Mouse (Mus musculus): ENCODE results near the gene Tnrc6c.
"Not testable (repeated sequence)": the region's sequence is repeated elsewhere in the genome, so short reads cannot be mapped to it uniquely, and the experiment has no call there.

The Tnrc6c gene

DNA sequence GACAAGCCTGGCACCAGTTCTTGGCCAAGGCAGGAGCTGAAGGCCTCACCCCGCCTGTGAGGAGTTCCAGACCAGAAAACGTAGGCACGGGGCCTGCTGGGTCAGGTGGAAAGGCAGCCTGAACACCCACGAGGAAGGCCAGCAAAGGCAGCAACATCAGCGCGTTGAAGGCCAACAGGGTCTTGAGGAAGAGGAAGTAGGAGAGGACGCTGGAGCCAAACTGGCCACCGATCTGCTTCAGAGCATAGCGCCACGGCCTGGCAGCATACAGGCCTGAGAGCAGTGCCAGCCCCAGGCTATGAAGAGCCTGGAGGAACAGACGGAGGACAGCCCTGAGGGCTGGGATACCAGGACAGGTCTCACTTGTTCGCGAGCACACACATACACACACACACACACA is 121.5 kb downstream of the Tnrc6c start:
- peak; percentile 51 to 56 for DNase-seq

DNA sequence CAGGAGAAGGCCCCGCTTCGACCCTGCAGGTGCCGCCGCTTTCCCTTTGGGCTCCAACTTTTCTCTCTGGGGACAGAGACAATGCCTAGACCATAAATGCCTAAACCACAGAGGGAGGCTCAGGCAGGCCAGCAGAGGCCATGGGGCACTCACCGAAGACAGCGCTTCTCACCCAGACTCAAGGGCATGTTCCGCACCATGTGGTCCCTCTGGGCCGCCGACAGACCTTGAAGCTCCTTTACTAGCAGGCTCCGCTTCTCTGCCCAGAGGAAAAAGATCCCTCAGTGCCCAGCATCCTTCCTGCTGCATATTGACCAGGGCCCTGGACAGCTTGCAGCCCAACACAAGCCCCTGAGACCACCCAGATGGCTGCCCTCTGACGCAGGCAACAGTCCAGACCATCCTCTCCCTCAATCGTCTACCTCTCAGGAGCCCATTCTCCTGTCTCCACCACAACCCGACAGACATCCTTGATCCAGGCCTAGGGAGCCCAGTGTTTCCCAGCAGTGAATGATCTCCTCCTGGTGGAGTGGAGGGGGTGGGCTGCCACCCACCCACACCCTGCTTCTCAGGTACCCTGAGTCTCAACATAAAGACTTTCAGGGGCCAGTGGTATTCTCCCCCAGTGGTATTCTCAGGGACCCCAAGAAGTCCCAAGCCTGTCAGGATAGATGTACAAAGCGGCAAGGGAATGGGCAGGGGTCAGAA is 122.2 kb downstream of the Tnrc6c start:
- no peak for DNase-seq

DNA sequence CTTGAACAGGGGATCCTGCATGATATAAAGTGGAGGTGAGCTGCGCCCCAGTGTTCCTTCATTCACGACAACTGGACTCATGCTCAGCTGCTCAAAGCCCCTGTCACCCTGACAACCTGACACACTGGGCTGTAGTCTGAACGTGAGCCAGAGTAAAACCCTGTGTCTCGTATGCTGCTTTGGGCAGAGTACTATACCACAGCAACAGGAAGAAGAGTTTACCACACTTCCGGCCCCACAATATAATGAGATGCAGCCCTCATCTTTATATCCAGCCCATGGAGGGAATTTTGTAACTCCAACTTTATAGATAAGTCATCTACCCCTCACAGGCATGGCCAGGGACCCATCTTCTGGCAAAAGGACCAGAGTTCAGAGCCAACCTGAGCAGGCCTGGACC is 123.0 kb downstream of the Tnrc6c start:
- DNase-seq, result no peak

DNA sequence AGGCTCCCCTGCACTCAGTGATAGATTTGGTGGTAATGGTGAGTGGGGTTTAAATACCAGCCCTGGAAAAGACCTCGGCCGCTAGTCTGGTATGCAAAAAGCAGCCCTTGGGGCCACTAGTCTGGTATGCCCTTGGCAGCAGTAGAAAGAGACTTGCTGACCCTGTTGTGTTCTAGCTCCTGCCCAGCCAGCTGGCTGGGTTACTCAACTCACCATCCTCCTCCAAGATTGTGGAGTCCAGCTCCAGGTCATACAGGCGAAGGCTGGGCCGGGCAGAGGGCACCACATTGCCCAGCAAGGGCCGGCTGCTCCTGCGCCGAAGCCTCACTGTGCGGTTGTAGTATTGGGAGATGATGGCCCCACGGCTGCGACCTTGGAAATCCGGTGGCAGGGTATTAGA is 123.9 kb downstream of the Tnrc6c start:
- no peak for DNase-seq

DNA sequence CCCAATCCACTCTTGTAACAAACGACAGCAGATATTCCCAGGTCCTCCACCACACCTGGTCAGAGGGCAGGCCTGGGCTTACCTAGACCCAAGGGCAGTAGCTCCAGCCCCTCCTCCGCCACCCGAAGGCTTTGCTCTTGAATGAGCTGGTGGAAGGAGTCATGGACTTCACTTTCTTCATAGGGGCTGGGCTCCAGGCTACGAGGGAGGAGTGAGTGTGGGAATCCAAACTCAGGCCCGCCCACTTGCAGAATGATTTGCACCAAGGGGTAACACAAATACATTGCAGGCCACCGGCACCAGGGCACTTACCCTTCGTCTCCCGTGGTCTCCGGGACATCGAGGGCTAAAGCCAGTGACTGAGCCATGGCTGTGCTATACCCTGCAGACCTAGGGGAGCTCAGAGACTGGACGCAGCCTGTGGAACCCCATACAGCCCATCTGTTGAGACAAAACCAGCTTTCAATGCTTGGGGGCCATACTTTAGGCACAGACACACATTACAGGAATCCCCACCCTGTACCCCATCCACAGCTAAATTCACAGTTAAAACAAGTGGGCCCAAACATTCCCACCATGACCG is 124.9 kb downstream of the Tnrc6c start:
- no peak for DNase-seq

DNA sequence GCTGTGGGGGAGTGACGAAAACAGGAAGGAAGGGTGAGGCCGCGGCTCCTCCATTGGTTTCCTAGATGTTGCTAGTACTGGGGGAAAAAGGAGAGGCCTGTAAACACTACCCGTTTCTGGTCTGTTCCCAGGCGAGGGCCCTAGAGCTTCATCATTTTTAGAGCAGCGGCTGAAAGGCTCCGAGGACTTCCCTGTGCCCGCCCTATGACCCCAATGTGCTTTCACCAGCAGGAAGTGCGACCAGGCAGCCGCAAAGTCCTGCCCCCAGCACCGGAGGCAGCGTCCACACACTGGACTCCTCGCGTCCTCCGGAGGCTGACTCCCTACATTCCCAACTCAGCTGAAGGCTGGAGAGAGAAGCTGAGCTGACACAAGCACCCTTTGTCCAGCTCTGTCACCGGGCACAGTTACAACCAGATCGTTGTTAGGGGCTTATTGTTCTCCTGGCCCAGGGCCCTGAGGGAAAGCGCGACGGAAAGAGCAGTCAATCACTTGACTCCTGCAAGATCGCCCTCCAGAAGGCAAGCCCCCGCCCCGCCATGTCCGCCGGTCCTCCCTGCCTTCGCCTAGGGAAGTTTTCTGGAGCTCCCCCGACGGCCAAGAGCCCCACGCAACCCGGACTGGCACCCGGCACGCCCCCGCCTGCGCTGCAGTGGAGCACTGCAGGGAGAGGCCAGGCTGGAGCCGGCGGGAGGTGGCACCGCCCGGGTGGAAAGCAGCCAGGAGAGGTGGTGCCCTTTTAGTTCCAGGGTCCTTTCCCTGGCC is 125.5 kb downstream of the Tnrc6c start:
- peak; percentile 55 to 57 for DNase-seq

DNA sequence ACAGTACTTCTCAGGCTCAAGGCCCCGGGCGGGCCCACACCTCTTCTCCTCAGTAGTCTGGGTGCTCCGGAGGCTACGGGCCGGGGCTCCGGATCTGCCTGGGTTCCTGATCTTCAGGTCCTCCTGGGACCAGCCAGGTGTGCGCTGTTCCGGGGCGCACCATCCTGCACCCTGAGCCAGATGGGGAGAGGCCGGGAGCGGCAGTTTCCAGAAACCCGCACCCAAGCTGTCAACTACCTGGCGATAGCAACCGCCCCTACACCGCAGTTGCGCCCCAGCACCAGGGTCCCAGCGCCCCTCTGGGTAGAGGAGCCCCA is 126.1 kb downstream of the Tnrc6c start:
- no peak for DNase-seq

DNA sequence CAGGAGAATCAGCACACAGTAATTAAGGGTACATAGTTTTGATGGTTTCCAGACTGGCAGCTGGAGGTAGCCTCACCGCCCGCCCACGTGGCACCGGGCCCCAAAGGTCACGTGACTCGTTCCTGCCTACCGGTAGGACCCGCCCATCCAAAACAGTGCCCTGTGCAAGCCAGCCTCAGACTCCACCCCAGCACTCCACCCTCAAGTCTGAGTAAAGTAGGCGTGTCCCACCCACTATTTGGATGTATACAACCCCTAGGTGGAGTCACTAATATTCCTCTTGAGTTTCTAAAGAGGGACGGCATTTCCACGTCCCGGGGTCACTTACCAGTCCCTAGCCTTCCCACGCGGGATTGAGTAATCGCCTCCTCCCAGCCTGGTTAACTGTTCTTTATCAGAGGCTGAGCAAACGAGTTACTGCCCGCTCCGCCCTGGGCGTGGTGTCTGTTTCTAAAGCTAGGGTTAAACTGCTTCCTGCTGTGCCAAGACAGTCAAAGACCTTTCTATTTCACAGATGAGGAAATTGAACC is 126.6 kb downstream of the Tnrc6c start:
- peak; percentile 74 to 75 for DNase-seq

DNA sequence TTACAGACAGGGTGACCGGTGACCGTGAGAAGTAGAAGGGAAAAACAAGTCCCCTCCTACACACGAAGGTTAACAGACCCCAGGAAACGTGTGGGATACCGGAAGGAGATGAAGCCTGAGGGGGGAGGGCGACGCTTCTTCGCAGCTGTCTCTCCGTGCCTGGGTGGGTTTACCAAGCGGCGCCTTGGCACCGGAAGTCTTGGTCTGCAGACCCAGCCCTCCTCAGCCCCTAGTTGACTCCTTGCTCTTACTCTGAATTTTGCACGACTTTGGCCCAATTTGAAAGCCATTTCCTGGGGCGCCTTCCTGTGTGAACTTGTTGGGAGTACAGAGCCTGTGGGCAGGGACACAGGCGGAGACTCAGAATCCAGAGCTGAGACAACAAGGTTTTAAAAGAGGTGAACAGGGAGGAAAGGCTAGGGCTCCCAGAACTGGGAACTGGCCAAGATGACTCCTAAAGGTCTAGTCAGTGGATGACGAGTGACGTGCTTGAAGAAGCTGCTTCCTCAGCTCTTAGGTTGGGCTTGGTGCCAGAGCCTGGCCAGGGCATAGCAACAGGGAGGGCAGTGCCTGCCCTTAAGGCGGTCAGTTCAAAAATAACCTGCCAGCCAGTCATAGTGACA is 127.2 kb downstream of the Tnrc6c start:
- peak; percentile 67 to 68 for DNase-seq

DNA sequence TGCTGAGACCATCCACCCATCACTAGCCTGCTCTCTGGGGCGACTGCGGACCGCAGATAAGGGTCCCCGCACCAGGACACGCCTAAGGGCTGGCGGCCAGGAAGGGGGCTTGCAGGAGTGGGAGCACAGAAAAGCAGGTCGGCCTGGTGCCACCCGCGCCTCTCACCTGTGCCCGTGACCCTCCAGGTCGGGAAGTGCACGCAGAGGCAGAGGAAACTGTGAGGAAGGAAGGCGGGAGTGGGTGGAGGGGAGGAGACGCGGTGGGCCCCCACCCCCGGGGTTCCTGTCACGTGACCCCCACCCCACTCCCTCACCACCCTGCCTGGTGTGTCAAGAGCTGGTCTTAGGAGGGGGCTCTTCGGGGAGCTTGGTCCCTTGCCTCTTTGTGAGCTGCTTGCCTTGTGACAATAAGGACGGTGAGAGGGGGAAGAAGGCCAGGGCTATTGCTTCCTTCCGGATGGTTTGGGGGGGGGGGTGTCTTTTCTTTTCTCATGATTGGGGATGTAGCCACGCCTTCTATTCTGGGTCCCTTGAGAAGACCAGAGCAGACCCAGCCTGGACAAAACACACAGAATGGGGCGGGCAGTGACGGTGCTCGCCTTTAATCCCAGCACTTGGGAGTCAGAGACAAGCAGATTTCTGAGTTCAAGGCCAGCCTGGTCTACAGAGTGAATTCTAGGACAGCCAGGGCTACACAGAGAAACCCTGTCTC is 128.1 kb downstream of the Tnrc6c start, which contains the start of the genes Tmc8 and Tmc6:
Gene Tmc8 (plus strand): TSS at position 84 of the 712 bp plus-strand sequence.
Gene Tmc6 (minus strand): TSS at position 206 of the 712 bp plus-strand sequence.
- no peak for DNase-seq

DNA sequence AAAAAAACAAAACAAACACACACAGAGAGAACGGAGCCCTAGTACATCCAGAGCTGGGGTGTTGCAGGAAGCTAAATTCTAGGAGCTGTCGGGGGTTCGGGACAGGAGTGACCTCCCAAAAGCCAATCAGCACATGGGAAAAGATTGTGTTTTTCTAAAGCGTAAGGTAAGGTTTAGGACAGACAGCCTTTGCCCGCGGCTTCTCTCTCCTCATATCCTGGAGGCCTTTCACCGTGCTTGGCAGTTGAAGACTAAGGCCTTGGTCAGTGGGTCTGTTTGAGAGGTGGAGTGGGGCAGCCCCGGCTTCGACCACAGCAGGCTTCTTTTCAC is 128.6 kb downstream of the Tnrc6c start:
- DNase-seq, result no peak

DNA sequence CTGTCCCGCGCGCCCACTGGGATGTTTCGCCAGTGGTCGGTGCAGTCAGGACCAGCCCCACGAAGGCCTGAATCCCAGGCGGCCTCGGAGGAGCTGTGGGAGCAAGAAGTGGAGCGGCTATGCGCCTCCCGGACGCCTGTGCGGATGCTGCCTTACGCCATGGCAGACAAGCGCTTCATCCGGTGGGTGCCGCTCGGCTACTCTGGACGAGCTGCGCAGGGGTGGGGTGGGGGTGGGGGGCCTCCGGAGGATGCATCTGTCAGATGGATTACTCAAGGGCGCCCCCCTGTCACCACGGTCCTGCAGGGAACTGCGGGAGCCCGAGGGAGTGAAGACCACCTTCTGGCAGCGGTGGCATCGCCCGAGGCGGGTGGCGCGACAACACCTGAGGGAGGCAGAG is 129.0 kb downstream of the Tnrc6c start:
- DNase-seq, result peak; percentile 79 to 83

DNA sequence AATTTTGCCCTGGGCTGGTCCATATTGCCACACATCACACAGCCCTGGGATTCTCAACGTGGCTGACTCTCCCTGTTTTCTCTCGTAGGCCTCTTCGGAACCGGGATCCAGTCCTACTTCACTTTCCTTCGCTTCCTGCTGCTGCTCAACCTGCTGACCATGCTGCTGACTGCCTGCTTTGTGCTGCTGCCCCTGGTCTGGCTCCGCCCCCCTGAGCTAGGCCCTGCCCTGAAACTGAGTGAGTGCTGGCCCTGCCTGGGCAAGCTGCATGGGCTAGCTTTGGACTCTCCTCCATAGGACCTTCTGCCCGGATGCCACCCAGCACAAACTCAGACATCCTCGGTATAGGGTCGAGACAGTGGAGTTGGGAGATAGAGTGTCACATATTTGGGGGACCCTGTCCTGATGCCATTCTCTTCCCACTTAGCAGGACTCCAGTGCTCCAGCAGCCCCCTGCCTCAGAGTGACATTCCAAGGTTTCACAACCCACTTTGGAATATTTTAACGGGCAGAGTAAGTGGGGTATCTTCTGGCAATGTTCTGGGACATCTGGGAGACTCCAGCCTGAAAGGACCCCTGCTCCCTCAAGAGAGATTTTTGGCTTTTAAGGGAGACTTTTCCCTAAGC is 129.7 kb downstream of the Tnrc6c start:
- peak in 1 of 2 experiments; percentile 37 for DNase-seq

DNA sequence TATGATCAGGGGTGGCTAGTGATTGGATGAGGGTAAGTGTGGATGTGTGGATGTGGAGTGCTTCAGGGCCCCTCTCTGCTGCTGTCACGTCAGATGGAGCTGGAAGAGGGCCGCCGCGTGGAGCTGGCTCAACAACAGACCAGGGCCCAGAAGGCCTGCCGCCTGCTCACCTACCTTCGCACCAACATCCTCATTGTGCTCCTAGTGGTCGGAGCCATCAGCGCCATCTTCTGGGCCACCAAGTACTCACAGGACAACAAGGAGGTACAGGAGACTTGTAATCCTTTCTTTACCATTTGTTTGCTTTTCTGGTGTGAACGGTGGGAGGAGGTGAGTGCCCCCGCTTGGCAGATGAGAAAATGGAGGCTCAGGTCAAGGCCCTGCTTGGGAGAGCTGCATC is 132.2 kb downstream of the Tnrc6c start:
- DNase-seq, result peak; percentile 79 to 83

DNA sequence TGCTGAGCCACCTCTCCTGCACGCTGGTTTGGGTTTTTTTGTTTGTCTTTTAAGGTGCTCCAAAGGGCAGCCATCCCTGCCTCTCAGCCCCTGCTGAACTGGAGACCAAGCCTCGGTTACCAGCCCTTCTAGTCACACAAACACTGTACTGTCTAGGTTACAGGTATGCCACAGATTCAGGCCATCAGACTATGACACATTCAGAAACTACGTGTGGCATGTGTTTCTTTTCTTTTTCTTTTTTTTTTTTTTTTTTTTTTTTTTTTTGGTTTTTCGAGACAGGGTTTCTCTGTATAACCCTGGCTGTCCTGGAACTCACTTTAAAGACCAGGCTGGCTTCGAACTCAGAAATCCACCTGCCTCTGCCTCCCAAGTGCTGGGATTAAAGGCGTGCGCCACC is 134.4 kb downstream of the Tnrc6c start:
- not testable (repeated sequence) for DNase-seq

DNA sequence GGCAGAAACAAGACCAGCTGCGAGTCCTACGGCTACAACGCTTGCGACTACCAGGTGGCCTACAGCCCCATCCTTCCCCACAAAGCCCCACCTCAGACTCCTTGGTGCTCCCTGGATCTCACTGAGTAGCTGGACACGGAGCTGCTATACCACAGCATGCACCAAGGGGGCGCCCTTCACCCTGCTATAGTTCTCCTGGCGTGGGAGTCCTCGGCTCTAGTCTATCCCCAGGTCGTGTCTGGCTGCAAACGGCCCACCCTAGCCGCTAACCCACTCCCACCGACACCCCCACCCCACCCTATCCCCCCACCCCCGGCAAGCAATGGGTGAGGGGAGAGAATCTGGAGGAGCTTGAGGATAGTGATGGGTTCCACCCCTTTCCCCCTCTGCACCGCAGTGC is 136.2 kb downstream of the Tnrc6c start:
- peak; percentile 77 to 80 for DNase-seq

DNA sequence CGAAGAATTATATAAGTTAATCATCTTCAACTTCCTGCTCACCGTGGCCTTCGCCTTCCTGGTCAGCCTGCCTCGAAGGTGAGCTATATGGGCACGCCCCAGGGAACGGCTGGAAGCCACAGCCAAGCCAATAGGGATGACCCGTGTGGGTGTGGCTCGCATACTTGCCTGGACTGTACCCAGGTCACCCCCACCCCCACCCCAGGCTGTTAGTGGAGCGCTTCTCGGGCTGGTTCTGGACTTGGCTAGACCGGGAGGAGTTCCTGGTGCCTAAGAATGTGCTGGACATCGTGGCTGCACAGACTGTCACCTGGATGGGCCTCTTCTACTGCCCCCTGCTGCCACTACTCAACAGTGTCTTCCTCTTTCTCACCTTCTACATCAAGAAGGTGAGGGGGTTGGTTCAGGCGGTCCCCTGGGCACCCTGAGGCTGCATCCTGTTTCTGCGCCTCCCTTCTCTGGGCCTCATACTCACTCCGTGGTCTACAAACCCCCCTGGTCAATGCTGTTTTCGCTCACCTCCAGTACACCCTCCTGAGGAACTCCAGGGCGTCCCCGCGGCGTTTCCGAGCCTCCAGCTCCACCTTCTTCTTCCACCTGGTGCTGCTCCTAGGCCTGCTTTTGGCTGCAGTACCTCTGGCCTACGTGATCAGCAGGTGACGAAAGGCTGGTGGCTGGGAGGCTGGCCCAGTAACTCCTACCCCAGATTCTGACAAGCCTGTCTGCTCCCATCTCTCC is 136.8 kb downstream of the Tnrc6c start:
- no peak for DNase-seq

DNA sequence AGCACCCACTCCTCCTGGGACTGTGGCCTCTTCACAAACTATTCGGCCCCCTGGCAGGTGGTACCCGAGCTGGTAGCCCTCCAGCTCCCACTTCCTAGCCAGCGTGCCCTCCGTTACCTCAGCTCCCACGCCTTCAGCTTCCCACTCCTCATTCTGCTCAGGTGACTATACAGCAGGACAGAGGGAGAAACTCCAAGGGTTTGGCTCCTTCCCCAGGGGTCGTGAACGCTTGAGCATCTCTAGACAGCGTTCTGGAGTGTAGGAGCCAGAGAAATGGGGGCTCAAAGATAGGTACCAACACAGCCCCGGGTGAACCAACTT is 137.3 kb downstream of the Tnrc6c start:
- DNase-seq, result no peak

DNA sequence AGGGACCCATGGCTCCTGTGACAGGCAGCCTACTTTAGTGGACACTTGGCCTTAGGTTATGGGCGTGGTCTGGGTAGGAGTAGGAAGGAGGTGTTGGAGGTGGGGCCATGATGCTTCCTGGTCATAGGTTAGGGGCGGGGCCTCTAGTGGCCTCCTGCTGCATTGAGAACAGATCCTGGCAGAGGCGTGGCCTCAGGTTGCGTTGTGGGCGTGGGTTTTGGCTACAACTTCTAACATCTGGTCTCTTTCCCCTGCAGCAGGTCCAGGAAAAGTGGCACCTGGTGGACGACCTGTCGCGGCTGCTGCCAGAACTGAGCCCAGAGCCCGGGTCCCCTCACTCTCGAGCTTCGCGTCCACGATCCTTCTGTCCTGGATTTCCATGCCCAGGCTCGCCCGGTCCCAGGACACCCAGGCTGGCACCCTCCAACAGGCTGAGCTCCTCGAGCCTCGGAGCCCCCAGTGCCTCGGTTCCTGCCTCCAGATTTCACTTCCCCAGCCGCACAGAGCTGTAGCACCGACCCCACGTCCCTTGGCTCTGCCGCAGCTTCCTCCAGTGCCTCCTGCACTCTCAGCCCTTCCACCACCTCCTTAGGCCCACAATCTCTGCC is 138.3 kb downstream of the Tnrc6c start:
- DNase-seq, result no peak

DNA sequence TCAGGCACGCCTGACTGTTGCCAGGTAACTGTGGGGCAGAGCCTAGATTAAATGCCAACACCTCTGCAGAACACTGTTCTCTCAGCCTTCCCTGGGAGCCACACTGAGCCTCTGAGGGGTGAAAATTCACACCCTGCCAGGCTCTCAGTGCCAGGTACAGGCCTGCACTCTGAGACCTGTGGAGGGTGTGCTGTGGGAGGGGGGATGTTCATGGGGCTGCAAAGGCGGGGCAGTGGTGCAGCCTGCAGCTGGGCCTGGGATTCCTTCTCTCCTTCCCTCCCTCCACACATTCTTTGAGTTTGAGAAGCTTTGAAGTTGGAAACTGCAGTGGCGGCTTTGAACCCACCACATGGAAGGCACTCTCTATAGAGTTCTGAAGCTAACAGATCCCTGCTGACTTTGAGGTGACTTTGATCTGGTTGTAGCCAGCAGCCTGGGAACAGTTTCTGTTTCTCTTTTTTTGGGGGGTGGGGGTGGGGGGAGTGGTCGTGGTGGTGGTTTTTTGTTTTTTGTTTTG is 140.0 kb downstream of the Tnrc6c start:
- DNase-seq, result no peak

DNA sequence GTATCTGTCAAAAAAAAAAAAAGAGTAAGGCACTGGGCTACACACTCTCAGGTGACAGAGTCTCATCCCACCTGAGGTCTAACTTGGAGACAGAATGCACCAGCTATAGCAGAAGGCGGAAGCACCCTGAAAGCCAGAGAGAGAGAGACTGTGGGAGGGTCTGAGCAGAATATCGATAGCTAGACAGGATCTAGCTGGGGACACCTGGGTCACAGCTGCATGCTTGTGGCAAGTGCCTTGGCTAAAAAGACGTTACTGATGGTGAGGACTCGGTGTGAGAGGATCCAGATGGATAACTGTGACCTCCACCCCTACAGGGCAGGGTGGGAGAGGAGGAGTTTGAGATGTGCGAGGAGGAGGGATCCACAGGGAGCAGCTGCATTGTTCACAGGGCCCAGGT is 142.9 kb downstream of the Tnrc6c start:
- DNase-seq, result no peak
